Mouse (Mus musculus): ENCODE results near the gene Mtm1.
"Not testable (repeated sequence)": the region's sequence is repeated elsewhere in the genome, so short reads cannot be mapped to it uniquely, and the experiment has no call there.

The Mtm1 gene

DNA sequence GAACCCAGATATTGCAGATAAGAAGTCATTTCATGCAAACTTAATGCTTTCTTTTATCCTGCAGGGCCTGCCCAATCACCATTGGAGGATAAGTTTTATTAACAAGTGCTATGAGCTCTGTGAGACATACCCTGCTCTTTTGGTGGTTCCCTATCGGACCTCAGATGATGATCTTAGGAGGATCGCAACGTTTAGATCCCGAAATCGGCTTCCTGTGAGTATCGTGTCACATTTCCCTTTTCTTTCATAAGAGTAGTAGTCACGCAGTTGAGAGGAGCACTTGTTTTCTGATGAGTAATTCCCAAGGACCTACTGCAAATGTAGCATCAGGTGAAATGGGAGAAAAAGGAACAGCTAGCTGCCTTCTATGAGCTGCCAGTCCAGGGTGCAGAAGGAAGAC lies 76.5 kb downstream of the Mtm1 start:
- DNase-seq (ENCODE audit: low spot score) = no peak

DNA sequence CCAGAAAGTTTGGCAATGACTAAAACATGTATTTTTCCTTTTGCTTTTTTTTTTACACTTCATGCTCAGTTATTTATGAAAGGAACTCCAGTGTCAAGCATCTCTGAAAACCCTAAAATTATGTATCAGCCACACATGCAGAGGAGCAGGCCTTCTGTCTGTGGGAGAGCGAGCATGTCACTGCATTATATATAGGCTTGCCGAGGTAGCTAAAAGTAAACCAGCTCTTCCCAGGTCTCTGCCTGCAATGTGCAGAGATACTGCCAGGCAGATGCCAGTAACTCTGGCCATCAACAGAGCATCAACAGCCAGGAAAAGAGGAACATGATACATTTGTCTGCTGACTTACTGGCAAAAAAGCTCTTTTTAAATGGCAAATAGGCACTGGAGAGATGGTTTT lies 83.6 kb downstream of the Mtm1 start:
- no peak for DNase-seq (ENCODE audit: low spot score)

DNA sequence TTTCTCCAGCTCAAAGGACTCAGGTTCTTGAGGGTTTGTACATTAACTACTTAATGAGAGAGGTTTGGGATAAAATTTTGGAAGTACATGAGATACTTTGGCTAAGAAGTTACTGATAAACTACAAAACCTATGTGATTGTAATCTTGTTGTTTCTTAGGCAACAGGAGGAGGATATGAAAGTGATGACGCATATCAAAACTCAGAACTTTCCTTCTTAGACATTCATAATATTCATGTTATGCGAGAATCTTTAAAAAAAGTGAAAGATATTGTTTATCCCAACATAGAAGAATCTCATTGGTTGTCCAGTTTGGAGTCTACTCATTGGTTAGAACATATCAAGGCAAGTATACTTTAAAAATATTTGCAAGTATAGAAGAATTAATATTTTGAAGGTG lies 85.4 kb downstream of the Mtm1 start:
- DNase-seq (ENCODE audit: low spot score) = no peak

DNA sequence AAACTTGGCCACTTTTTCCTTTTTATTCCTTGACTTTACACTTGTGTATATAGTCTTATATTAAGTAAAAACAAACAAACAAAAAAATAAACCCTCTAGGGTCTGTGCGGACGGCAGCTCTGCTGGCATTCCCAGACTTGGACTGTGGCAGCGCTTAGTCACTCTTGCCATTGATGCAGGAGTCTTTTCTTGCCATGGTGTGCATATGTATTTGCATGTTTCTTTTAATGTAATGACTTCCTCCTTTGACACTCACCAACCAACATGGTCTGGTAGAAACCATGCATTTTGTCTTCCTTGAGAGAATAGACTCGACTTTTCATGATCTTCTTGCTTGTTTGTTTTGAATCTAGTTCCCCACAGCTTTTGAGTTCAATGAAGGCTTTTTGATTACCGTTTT lies 91.6 kb downstream of the Mtm1 start:
- no peak for DNase-seq (ENCODE audit: low spot score)

DNA sequence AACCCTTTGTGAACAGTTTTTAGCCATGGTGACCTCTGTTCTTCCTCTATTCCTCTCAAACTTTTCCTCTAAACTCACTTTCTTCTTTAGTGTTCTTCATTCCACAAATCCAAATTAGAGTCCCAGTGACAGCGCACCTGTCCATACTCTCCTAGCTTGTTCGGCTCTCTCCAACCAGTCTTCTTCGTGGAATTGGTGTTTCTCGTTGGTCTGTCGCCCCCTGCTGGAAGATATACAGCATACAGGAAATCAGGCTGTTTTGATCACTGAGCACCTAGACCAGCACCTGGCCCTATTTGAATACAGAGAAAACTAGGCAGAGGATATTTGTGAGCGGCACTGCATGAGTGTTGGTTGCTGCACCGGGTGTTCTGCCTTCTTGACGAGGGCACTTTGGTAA lies 100.7 kb downstream of the Mtm1 start:
- DNase-seq (ENCODE audit: low spot score) = peak; percentile 26

DNA sequence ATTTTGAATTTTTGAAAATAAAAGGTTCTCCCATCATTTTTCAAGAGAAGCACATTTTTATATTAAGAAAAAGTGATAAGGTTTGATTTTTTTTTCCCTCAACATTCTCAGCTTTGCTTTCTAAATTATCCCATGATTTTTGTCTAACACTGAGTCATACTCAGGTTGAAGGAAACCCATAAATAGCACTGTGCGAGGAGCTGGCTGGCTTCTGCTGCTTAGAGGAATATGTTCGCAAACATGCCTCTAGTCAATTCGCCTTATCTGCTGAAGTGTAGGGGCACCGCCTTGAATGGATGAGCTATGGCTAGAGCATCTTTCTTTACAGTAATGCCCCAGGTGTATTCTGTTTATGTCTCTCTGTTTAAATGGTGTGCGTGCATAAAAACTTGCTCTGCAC lies 103.8 kb downstream of the Mtm1 start:
- no peak for DNase-seq (ENCODE audit: low spot score)

DNA sequence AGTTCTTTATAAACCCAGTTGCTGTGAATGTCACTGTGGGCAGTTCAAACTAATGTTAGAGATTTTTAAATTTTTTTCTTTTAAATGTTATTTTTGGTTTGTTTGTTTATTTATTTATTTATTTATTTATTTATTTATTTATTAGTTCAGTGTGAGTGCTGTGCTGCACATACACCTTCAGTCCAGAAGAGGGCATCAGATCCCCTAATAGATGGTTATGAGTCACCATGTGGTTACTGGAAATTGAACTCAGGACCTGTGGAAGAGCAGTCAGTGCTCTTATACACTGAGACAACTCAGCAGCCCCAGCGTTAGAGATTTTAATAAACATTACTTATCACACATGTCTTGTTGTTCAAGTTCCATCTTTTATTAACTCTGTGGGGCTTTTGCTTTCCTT lies 141.5 kb downstream of the Mtm1 start:
- DNase-seq (ENCODE audit: low spot score) = no peak

DNA sequence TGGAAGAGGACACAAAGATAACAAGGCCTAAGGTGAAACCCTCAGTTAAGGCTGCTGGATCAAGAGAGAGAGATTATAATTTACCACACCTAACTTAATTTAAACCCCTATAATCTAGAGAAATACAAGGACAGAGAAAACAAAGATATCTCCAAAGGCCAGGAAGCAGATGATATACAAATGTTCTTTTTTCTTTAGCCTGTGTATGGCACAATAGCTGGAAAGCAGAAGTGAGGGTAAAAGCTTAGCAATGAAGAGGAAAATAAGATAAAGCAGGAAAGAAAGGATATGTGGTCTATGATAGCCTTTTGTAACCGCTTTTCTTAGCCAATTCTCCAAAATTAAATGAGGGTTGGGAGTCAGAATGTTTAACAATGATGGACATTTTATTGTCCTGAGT lies 144.8 kb downstream of the Mtm1 start:
- DNase-seq (ENCODE audit: low spot score) = no peak

DNA sequence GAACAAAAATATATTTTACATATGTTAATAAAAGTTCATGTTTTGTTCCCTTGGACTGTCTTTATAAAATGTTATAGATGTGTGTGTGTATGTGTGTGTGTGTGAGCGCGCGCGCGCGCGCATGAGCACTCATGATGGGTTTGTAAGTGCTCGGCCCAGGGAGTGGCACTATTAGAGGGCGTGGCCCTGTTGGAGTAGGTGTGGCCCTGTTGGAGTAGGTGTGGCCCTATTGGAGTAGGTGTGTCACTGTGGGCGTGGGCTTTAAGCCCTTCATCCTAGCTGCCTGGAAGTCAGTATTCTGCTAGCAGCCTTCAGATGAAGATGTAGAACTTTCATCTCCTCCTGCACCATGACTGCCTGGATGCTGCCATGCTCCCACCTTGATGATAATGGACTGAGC lies 151.2 kb downstream of the Mtm1 start:
- not testable (repeated sequence) for DNase-seq (ENCODE audit: low spot score)

DNA sequence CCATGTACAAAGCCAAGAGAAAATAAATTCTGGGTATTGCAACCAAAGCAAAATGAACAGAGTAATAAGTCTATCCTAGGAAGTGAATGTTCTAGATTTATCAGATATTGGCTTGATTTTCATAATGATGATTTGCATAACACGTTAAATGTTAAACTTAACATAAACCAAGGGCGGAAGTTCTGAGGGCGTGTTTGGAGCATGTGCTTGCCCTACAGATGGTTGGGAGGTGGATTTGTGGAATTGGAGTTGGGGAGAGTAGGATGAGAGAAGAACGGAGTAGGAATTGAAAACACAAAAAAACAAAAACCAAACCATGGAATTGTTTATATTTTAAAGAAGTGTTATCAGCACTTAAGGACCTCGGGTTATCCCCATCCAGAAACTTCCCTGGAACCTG lies 153.5 kb downstream of the Mtm1 start:
- DNase-seq (ENCODE audit: low spot score) = no peak

DNA sequence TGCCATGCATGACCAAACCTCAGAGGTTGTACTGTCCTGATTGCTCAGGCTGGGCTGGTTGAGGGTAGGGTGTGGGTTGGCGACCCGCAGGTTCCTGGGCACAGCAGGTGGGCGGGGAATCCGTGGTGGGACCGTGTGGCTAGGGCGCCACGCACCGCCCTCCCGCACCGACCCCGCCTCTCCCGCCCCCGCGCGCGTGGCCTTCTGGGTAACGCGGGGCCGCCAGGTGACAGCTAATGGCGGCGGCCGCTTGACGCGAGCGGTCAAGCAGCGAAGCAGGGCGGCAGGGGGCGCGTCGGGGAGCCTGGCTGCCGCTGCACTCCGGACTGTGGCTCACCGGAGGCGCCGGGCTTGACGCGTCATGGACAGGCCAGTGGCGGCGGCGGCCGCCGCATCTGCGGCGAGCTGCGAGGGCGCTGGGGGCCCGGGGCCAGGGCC lies 154.0 kb downstream of the Mtm1 start, which contains the start of gene Mtmr1:
Gene Mtmr1 (plus strand): TSS at position 207 of the 438 bp plus-strand sequence.
- DNase-seq (ENCODE audit: low spot score) = no peak

DNA sequence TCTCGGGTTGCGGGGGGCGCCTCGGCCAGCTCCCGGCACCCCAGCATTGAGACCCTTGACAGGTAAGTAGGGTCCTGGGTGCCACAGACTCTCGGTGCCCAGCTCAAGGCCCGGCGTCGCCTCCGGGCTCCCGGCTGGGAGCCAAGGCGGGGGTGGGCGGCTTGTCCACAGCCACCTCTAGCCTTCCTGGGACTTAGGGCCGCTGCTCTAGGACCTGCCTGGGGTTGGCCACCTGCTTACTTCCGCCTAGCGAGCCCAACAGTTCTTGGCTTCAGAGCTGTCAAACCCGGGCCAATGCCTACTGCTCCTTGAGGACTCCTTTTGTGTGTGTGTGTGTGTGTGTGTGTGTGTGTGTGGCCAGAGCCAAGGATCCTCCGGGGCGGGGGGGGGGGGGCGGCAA lies 154.4 kb downstream of the Mtm1 start:
- DNase-seq (ENCODE audit: low spot score) = no peak

Data from layer of hippocampus, adult 9-10 months (tissue).